Mouse (Mus musculus) frontal cortex, postnatal 36 days (tissue): ENCODE measurements around the gene Gm1527.
"Not testable (repeated sequence)": the region's sequence is repeated elsewhere in the genome, so short reads cannot be mapped to it uniquely, and the experiment has no call there.

Experiments
- DNase-seq, 2 experiments: peaks; one replicate each; pipeline ENCODE4 v3.0.0; 2022; ENCODE audit warnings: low spot score in 2 of 2

Gm1527 gene

DNA sequence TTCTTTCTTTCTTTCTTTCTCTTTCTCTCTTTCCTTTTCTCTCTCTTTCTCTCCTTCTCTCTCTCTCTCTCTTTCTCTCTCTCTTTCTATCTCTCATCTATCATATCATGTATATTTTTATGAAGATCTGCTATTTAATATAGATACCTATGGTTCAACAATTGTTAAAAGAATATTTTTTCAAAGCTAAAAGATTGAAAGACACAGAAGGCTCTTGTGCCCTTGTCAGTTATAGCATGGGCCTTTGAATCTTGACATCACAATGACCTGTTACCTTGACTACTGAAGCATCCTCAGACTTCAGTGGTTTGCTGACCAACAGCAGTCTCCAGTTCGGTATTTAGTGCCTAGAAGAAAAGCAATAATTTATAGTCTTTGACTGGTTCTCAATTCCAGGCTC is at the start of gene Gm1527:
Gm1527 (plus strand) TSS at position 301 of the 400 bp plus-strand sequence.
- no peak for DNase-seq

- no peak for DNase-seq
Observed at GRCm38 (mm10) chr3:28843231-28843630, 49.2 kb upstream of the Gm1527 start.

GRCm38 (mm10) chr3:28847115-28847514 is 45.3 kb upstream of the Gm1527 start:
- DNase-seq = peak; percentile 2 to 4

DNA sequence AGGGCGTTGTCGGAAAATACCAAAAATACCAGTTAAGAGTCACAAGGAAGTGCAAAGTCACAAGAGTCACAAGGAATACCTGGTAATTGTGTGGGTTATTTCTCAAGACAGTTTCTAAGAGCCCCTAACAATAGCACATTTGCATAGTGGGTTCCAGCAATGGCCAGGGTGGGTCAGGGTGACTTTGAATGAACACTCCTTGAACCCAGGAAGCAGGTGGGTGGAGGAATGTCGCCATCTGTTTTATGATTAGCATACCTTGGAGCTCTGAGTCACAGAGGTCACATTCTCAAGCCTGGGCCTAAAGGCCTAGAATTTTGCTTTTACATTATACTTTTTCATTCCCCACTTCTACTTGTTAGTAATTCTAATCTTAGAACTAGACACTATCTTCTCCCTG is 40.2 kb upstream of the Gm1527 start:
- DNase-seq = not testable (repeated sequence)

DNA sequence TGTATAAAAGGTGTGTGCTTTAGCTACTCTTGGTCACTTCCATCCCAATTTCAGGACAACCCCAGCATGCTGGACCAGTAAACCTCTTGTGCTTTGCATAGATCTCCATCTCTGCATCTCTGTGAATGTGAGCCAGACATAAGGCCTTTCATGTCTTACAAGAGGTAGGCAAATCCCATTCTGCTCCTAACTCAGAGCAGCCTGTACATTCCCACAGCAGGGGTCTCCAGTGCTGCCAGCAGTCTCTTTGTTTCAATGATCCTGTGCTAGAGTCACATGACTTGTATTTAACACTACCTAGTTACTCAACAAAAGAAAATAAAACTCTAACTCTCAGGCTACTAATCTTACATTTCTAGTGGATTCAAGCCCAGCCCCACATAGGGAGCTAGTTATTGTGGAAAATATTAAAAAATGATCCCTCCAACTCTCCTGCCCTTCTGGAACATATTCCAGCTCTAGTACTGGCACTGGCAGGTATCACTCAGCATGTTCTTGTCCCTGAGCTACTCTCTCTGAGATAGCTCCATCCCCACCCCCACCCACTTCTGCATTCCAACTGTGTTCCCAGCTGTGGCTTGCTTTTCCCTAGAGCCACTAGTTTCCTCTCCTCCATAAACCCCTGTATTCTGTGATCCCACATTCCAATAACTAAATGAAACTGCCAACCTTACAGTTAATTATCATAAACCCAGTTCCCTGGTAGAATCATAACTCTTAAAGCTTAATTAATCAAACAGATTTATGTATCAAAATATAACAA is 32.6 kb upstream of the Gm1527 start:
- not testable (repeated sequence) for DNase-seq

DNA sequence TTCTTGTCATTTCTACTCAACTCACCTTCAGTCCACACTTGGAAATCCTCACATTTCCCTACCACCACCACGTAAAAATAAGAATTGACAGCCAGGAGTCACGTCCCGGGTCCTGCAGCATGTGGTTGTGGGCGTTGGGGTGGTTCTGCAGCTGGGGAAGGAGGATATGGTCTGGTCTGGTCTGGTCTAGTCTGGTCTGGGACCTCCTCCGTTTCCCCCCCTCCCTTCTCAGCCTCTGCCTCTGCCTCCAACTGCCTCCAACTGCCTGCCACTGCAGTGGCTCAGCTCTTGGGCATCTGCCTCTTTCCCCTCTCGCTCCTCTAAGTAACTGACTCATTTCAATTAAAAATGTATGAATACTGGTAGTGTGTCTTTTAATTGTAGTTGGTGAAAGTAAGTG is 4.5 kb downstream of the Gm1527 start:
- DNase-seq = not testable (repeated sequence)

GRCm38 (mm10) chr3:28965931-28966330 is 73.5 kb downstream of the Gm1527 start:
- DNase-seq = no peak

DNA sequence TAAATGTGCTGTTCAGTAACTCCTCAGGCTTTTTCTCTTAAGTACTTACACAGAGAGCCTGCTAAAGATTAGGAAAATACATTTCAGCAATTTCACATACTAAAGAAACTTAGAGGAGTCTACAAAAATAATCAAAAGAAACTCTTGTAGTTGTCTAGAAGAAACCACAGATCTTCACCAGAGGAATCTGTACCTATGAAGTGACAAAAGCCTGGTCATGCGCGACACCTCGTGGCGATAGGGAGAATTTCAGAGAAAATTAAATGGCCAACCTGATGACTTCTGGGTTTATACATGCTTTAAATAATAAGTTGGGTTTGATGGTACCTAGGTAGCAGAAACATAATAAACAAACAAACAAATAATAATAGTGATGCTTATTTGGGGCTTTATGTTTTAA is 76.4 kb downstream of the Gm1527 start:
- DNase-seq = peak; percentile 24 to 74
